Mouse (Mus musculus) stomach, embryonic 15.5 days (tissue): ENCODE measurements around the gene Fam107b. TPM values are rescaled to one million over a fixed set of nuclear protein-coding genes. Genes with fewer than 3 reads are reported as not detected.

Source experiments
- ATAC-seq: fragments of 200-750 bp; cut with Nextera tagmentation; 2 replicates; pipeline ENCODE4 v1.8.0; 2017; ENCODE audit warnings: low read depth, moderate number of reproducible peaks, moderate TSS enrichment; ENCODE audit not compliant: insufficient read depth, low FRiP score
- H3K27ac ChIP-seq: fragments of 300-500 bp; sonication (generic); 2 replicates; pipeline ENCODE4 v1.5.1; 2015; ENCODE audit warnings: mild to moderate bottlenecking, inconsistent platforms
- H3K27me3 ChIP-seq: fragments of 300-500 bp; sonication (generic); replicated peaks from 2 replicates; pipeline ENCODE4 v1.6.1; 2015; ENCODE audit warnings: inconsistent platforms
- H3K36me3 ChIP-seq: fragments of 300-500 bp; sonication (generic); 2 replicates; pipeline ENCODE4 v1.6.1; 2015; ENCODE audit warnings: inconsistent platforms
- H3K4me1 ChIP-seq: fragments of 300-500 bp; sonication (generic); 2 replicates; pipeline ENCODE4 v1.6.1; 2015; ENCODE audit warnings: inconsistent platforms
- H3K4me2 ChIP-seq: fragments of 300-500 bp; sonication (generic); 2 replicates; pipeline ENCODE4 v1.6.1; 2015; ENCODE audit warnings: mild to moderate bottlenecking, inconsistent platforms
- H3K4me3 ChIP-seq: fragments of 300-500 bp; sonication (generic); replicated peaks from 2 replicates; pipeline ENCODE4 v1.5.1; 2015; ENCODE audit warnings: inconsistent platforms
- H3K9ac ChIP-seq: fragments of 300-500 bp; sonication (generic); 2 replicates; pipeline ENCODE4 v1.6.1; 2015; ENCODE audit warnings: inconsistent platforms
- H3K9me3 ChIP-seq: fragments of 300-500 bp; sonication (generic); 2 replicates; pipeline ENCODE4 v1.6.1; 2016; ENCODE audit warnings: inconsistent platforms
- WGBS: fragments of 180-500 bp; shearing (Covaris S2); methylation state at CpG from one replicate; pipeline ENCODE4 v1.1.7; 2015; 5-methylcytosine and 5-hydroxymethylcytosine counted together
- polyA plus RNA-seq: library from polyadenylated mRNA; unstranded; fragments of >200 nt; fragmentation: Nextera tagmentation; extraction: Ambion mirVana; gene quantifications from 2 replicates; pipeline ENCODE4 v1.2.1, GENCODE M21; 2015

Gene Fam107b
- polyA plus RNA-seq, 1 experiment from 2014 or later = 36.4 TPM

GRCm38 (mm10) chr2:3621568-3621967, 51.3 kb downstream of the Fam107b start:
- H3K4me1 ChIP-seq = no peaks in the 10 kb centered on the region
- H3K4me3 ChIP-seq = no peak overlapping the region
- H3K9ac ChIP-seq = no peak overlapping the region
- no peaks in the 10 kb centered on the region for H3K27me3 ChIP-seq
- no peaks in the 10 kb centered on the region for H3K9me3 ChIP-seq
- no peak for ATAC-seq
- WGBS = 61% methylated on average over 6 of the region's 6 CpGs
- no peak overlapping the region for H3K27ac ChIP-seq
- no peaks in the 10 kb centered on the region for H3K36me3 ChIP-seq
- no peak overlapping the region for H3K4me2 ChIP-seq

- 91% methylated on average over 2 of the region's 2 CpGs for whole genome bisulfite sequencing
- H3K27me3 ChIP-seq = no peaks in the 10 kb centered on the region
- H3K4me3 ChIP-seq = no peak overlapping the region
- ATAC-seq = no peak
- H3K4me1 ChIP-seq = no peaks in the 10 kb centered on the region
- no peak overlapping the region for H3K4me2 ChIP-seq
- H3K27ac ChIP-seq = no peak overlapping the region
- no peaks in the 10 kb centered on the region for H3K9me3 ChIP-seq
- no peaks in the 10 kb centered on the region for H3K36me3 ChIP-seq
- no peak overlapping the region for H3K9ac ChIP-seq
Observed at GRCm38 (mm10) chr2:3622158-3622557, 51.9 kb downstream of the Fam107b start.

- H3K9me3 ChIP-seq = no peaks in the 10 kb centered on the region
Observed at GRCm38 (mm10) chr2:3623207-3623980, 53.1 kb downstream of the Fam107b start.

GRCm38 (mm10) chr2:3623981-3624584, 53.8 kb downstream of the Fam107b start:
- no peak overlapping the region for H3K9ac ChIP-seq
- H3K4me2 ChIP-seq = no peak overlapping the region
- no peaks in the 10 kb centered on the region for H3K4me1 ChIP-seq
- H3K4me3 ChIP-seq = no peak overlapping the region
- 68% methylated on average over 7 of the region's 7 CpGs for WGBS
- no peaks in the 10 kb centered on the region for H3K36me3 ChIP-seq
- peak; percentile 82 for ATAC-seq
- no peaks in the 10 kb centered on the region for H3K9me3 ChIP-seq
- no peaks in the 10 kb centered on the region for H3K27me3 ChIP-seq
- 0 out of 2 replicates have a peak overlapping the region, but pooled peaks have one; percentile 31 for H3K27ac ChIP-seq

More at GRCm38 (mm10) chr2:3623207-3623980, 53.1 kb downstream of the Fam107b start:
- Histone ChIP-seq H3K4me3 (no peak overlapping the region), H3K4me2 (no peak overlapping the region), H3K4me1 (no peaks in the 10 kb centered on the region), H3K36me3 (no peaks in the 10 kb centered on the region), H3K27ac (0 out of 2 replicates have a peak overlapping the region, but pooled peaks have one; percentile 31), H3K9ac (no peak overlapping the region), H3K27me3 (no peaks in the 10 kb centered on the region)
- no peak for ATAC-seq
- WGBS = 84% methylated on average over 7 of the region's 7 CpGs

GRCm38 (mm10) chr2:3629096-3629495, 58.8 kb downstream of the Fam107b start:
- Histone ChIP-seq H3K9ac (no peak overlapping the region), H3K4me2 (no peak overlapping the region), H3K27me3 (no peaks in the 10 kb centered on the region), H3K36me3 (no peaks in the 10 kb centered on the region), H3K4me1 (no peaks in the 10 kb centered on the region), H3K27ac (no peak overlapping the region), H3K4me3 (no peak overlapping the region), H3K9me3 (no peaks in the 10 kb centered on the region)
- WGBS = 81% methylated on average over 6 of the region's 6 CpGs
- ATAC-seq = no peak

- Histone ChIP-seq H3K27ac (no peak overlapping the region), H3K27me3 (no peaks in the 10 kb centered on the region), H3K9ac (no peak overlapping the region), H3K4me1 (no peaks in the 10 kb centered on the region), H3K4me2 (no peak overlapping the region), H3K4me3 (no peak overlapping the region), H3K36me3 (no peaks in the 10 kb centered on the region), H3K9me3 (no peaks in the 10 kb centered on the region)
- 90% methylated on average over 5 of the region's 5 CpGs for WGBS
- ATAC-seq = no peak
Observed at GRCm38 (mm10) chr2:3629741-3630140, 59.5 kb downstream of the Fam107b start.

GRCm38 (mm10) chr2:3630769-3631477, 60.6 kb downstream of the Fam107b start:
- 79% methylated on average over 5 of the region's 5 CpGs for WGBS

GRCm38 (mm10) chr2:3633137-3633536, 62.8 kb downstream of the Fam107b start:
- no peak overlapping the region for H3K9ac ChIP-seq
- no peaks in the 10 kb centered on the region for H3K27me3 ChIP-seq
- no peaks in the 10 kb centered on the region for H3K36me3 ChIP-seq
- H3K4me2 ChIP-seq = no peak overlapping the region
- 65% methylated on average over 9 of the region's 9 CpGs for WGBS
- no peak for ATAC-seq
- no peak overlapping the region for H3K27ac ChIP-seq
- H3K4me3 ChIP-seq = no peak overlapping the region
- no peaks in the 10 kb centered on the region for H3K4me1 ChIP-seq
- no peaks in the 10 kb centered on the region for H3K9me3 ChIP-seq

More at GRCm38 (mm10) chr2:3630769-3631477, 60.6 kb downstream of the Fam107b start:
- Histone ChIP-seq H3K9ac (no peak overlapping the region), H3K4me3 (no peak overlapping the region), H3K9me3 (no peaks in the 10 kb centered on the region), H3K36me3 (no peaks in the 10 kb centered on the region), H3K27me3 (no peaks in the 10 kb centered on the region), H3K27ac (no peak overlapping the region), H3K4me2 (no peak overlapping the region), H3K4me1 (no peaks in the 10 kb centered on the region)
- no peak for ATAC-seq

- Histone ChIP-seq H3K9me3 (no peaks in the 10 kb centered on the region), H3K27ac (no peak overlapping the region), H3K27me3 (no peaks in the 10 kb centered on the region), H3K4me3 (no peak overlapping the region), H3K4me2 (no peak overlapping the region), H3K9ac (no peak overlapping the region), H3K36me3 (no peaks in the 10 kb centered on the region), H3K4me1 (no peaks in the 10 kb centered on the region)
- no peak for ATAC-seq
- WGBS = 89% methylated on average over 5 of the region's 5 CpGs
Observed at GRCm38 (mm10) chr2:3636771-3637170, 66.5 kb downstream of the Fam107b start.

- ATAC-seq = no peak
- no peak overlapping the region for H3K4me3 ChIP-seq
- H3K4me1 ChIP-seq = no peaks in the 10 kb centered on the region
- H3K36me3 ChIP-seq = no peaks in the 10 kb centered on the region
- H3K9me3 ChIP-seq = no peaks in the 10 kb centered on the region
- WGBS = 65% methylated on average over 9 of the region's 9 CpGs
- no peak overlapping the region for H3K27ac ChIP-seq
- H3K9ac ChIP-seq = no peak overlapping the region
- no peaks in the 10 kb centered on the region for H3K27me3 ChIP-seq
- H3K4me2 ChIP-seq = no peak overlapping the region
Observed at GRCm38 (mm10) chr2:3641001-3641770, 70.9 kb downstream of the Fam107b start.

GRCm38 (mm10) chr2:3642949-3643348, 72.7 kb downstream of the Fam107b start:
- no peaks in the 10 kb centered on the region for H3K9me3 ChIP-seq
- ATAC-seq = no peak
- H3K27ac ChIP-seq = no peak overlapping the region
- H3K4me3 ChIP-seq = no peak overlapping the region
- H3K27me3 ChIP-seq = no peaks in the 10 kb centered on the region
- H3K9ac ChIP-seq = no peak overlapping the region
- H3K4me2 ChIP-seq = no peak overlapping the region
- no peaks in the 10 kb centered on the region for H3K4me1 ChIP-seq
- H3K36me3 ChIP-seq = no peaks in the 10 kb centered on the region
